Mouse (Mus musculus) liver, postnatal 0 days (tissue): Measurements from ENCODE around the gene Hist2h2ac. TPM values are rescaled to one million over a fixed set of nuclear protein-coding genes. Genes with fewer than 3 reads are reported as not detected.
"Not testable (repeated sequence)": the region's sequence is repeated elsewhere in the genome, so short reads cannot be mapped to it uniquely, and the experiment has no call there.

Source experiments
- ATAC-seq: fragments of 200-750 bp; cut with Nextera tagmentation; 2 replicates; pipeline ENCODE4 v1.8.0; 2017; ENCODE audit warnings: mild to moderate bottlenecking, moderate library complexity
- DNase-seq: peaks from one replicate; pipeline ENCODE4 v3.0.0-alpha.2; 2016
- H3K27ac ChIP-seq: fragments of 300-500 bp; sonication (generic); 2 replicates; pipeline ENCODE4 v1.5.1; 2014; ENCODE audit warnings: antibody characterized with exemption, moderate library complexity, mild to moderate bottlenecking, low read depth
- H3K27me3 ChIP-seq: fragments of 300-500 bp; sonication (generic); 2 replicates; pipeline ENCODE4 v1.6.1; 2014; ENCODE audit warnings: low read length, control low read depth, mixed read lengths; ENCODE audit not compliant: insufficient read depth
- H3K36me3 ChIP-seq: fragments of 300-500 bp; sonication (generic); replicated peaks from 2 replicates; pipeline ENCODE4 v1.6.1; 2014; ENCODE audit warnings: mild to moderate bottlenecking, control low read depth, low read length, moderate library complexity, mixed read lengths; ENCODE audit not compliant: insufficient read depth
- H3K4me1 ChIP-seq: fragments of 300-500 bp; sonication (generic); 2 replicates; pipeline ENCODE4 v1.6.1; 2014; ENCODE audit warnings: antibody characterized with exemption, mild to moderate bottlenecking, control low read depth; ENCODE audit not compliant: insufficient read depth
- H3K4me2 ChIP-seq: fragments of 300-500 bp; sonication (generic); 2 replicates; pipeline ENCODE4 v1.6.1; 2014; ENCODE audit warnings: low read depth, mild to moderate bottlenecking, low read length, moderate library complexity, mixed read lengths
- H3K4me3 ChIP-seq: fragments of 300-500 bp; sonication (generic); 2 replicates; pipeline ENCODE4 v1.5.1; 2014; ENCODE audit warnings: low read depth, low read length
- H3K9ac ChIP-seq: fragments of 300-500 bp; sonication (generic); replicated peaks from 2 replicates; pipeline ENCODE4 v1.6.1; 2014; ENCODE audit warnings: mild to moderate bottlenecking, moderate library complexity
- H3K9me3 ChIP-seq: fragments of 300-500 bp; sonication (generic); 2 replicates; pipeline ENCODE4 v1.6.1; 2016; ENCODE audit warnings: mild to moderate bottlenecking, control low read depth, low read length, mixed read lengths
- CTCF ChIP-seq: sonication (generic); IDR thresholded peaks from 2 replicates; pipeline ENCODE4 v1.5.1; 2016; ENCODE audit warnings: antibody characterized with exemption, low read depth
- EP300 ChIP-seq: IDR thresholded peaks from 2 replicates; pipeline ENCODE4 v1.6.1; 2016; ENCODE audit warnings: antibody characterized with exemption, low read depth, mild to moderate bottlenecking
- WGBS: fragments of 180-500 bp; shearing (Covaris S2); extraction: QIAGEN DNeasy Blood & Tissue Kit; methylation state at CpG from one replicate; pipeline ENCODE4 v1.1.7; 2014; ENCODE audit not compliant: insufficient replicate concordance; 5-methylcytosine and 5-hydroxymethylcytosine counted together
- microRNA-seq: library from miRNA; unstranded; fragments of <30 nt; microRNA quantifications from one replicate; pipeline ENCODE4, GENCODE M21; 2016
- polyA plus RNA-seq: library from polyadenylated mRNA; unstranded; fragments of >200 nt; fragmentation: Nextera tagmentation; extraction: Ambion mirVana; gene quantifications from 2 replicates; pipeline ENCODE4 v1.2.1, GENCODE M21; 2015

The Hist2h2ac gene
- polyA plus RNA-seq, 1 experiment from 2014 or later = 13.8 TPM

GRCm38 (mm10) chr3:96175251-96175650 lies 45.4 kb downstream of the Hist2h2ac start:
- peaks cover 42% of the 10 kb centered on the region for H3K36me3 ChIP-seq
- no peak for DNase-seq
- H3K4me2 ChIP-seq = no peak overlapping the region

GRCm38 (mm10) chr3:96174042-96174441 lies 46.6 kb downstream of the Hist2h2ac start:
- not testable (repeated sequence) for DNase-seq, H3K9ac ChIP-seq, H3K27ac ChIP-seq, H3K9me3 ChIP-seq, H3K27me3 ChIP-seq, H3K4me2 ChIP-seq, H3K4me3 ChIP-seq, ATAC-seq
- Histone ChIP-seq H3K36me3 (peaks cover 42% of the 10 kb centered on the region), H3K4me1 (peaks cover 27% of the 10 kb centered on the region)
- 85% methylated on average over 4 of the region's 4 CpGs for WGBS

More at GRCm38 (mm10) chr3:96175251-96175650, 45.4 kb downstream of the Hist2h2ac start:
- Histone ChIP-seq H3K27me3 (no peaks in the 10 kb centered on the region), H3K27ac (no peak overlapping the region), H3K9ac (no peak overlapping the region), H3K4me3 (no peak overlapping the region), H3K4me1 (peaks cover 26% of the 10 kb centered on the region), H3K9me3 (no peaks in the 10 kb centered on the region)
- no peak for TF ChIP-seq CTCF
- no peak for TF ChIP-seq EP300
- no peak for ATAC-seq
- 90% methylated on average over 6 of the region's 6 CpGs for WGBS

- peaks cover 27% of the 10 kb centered on the region for H3K4me1 ChIP-seq
- peak overlapping the region; percentile 84 for H3K4me2 ChIP-seq
- peak overlapping the region; percentile 84 for H3K4me3 ChIP-seq
- no peak for ATAC-seq
- H3K9me3 ChIP-seq = no peaks in the 10 kb centered on the region
- peaks cover 37% of the 10 kb centered on the region for H3K36me3 ChIP-seq
- no peak for DNase-seq
- peak overlapping the region; percentile 93; the same call in 1 of the 2 replicates for H3K27ac ChIP-seq
- no peaks in the 10 kb centered on the region for H3K27me3 ChIP-seq
- no peak for TF ChIP-seq EP300
- no peak for TF ChIP-seq CTCF
- 30% methylated on average over 7 of the region's 7 CpGs for WGBS
- H3K9ac ChIP-seq = peak overlapping the region; percentile 82
These were observed 47.5 kb downstream of the Hist2h2ac start for GRCm38 (mm10) chr3:96173185-96173584.

GRCm38 (mm10) chr3:96172197-96173178 lies 48.2 kb downstream of the Hist2h2ac start, which contains the start of gene Sf3b4:
Gene Sf3b4 (plus strand): TSS chr3:96172332.
- no peak for TF ChIP-seq CTCF
- peak; percentile 64; the same call in 1 of the 2 replicates for TF ChIP-seq EP300
- WGBS = under 1% methylated on average over 56 of the region's 58 CpGs
- peak within 1 kb of the TSS; percentile 84 for H3K4me2 ChIP-seq
- peaks cover 32% of the 10 kb centered on the region for H3K4me1 ChIP-seq
- peak; percentile 97 for DNase-seq
- H3K27me3 ChIP-seq = no peaks in the 10 kb centered on the region
- peak within 1 kb of the TSS; percentile 84 for H3K4me3 ChIP-seq
- H3K36me3 ChIP-seq = peaks cover 30% of the 10 kb centered on the region
- H3K27ac ChIP-seq = peak within 1 kb of the TSS; percentile 93
- peak; percentile 95 for ATAC-seq
- H3K9me3 ChIP-seq = no peaks in the 10 kb centered on the region
- peak within 1 kb of the TSS; percentile 82 for H3K9ac ChIP-seq

- H3K36me3 ChIP-seq = peaks cover 26% of the 10 kb centered on the region
- peak overlapping the region; percentile 84 for H3K4me2 ChIP-seq
- H3K9ac ChIP-seq = peak overlapping the region; percentile 82
- 16% methylated on average over 18 of the region's 18 CpGs for WGBS
- no peaks in the 10 kb centered on the region for H3K9me3 ChIP-seq
- peak overlapping the region; percentile 84 for H3K4me3 ChIP-seq
- H3K27ac ChIP-seq = peak overlapping the region; percentile 93
- H3K27me3 ChIP-seq = no peaks in the 10 kb centered on the region
- ATAC-seq (peak; percentile 20), DNase-seq (no peak)
- TF ChIP-seq CTCF (no peak), EP300 (no peak)
- peaks cover 32% of the 10 kb centered on the region for H3K4me1 ChIP-seq
These were observed 49.0 kb downstream of the Hist2h2ac start for GRCm38 (mm10) chr3:96171583-96172196.

GRCm38 (mm10) chr3:96170976-96171545 lies 49.6 kb downstream of the Hist2h2ac start:
- Histone ChIP-seq H3K27me3 (no peaks in the 10 kb centered on the region), H3K27ac (peak overlapping the region; percentile 93), H3K4me3 (peak overlapping the region; percentile 84), H3K9ac (peak overlapping the region; percentile 82), H3K4me1 (peaks cover 32% of the 10 kb centered on the region), H3K9me3 (no peaks in the 10 kb centered on the region), H3K4me2 (peak overlapping the region; percentile 84), H3K36me3 (peaks cover 22% of the 10 kb centered on the region)
- DNase-seq = no peak
- WGBS = 41% methylated on average over 10 of the region's 10 CpGs
- TF ChIP-seq EP300 = no peak
- TF ChIP-seq CTCF = no peak
- no peak for ATAC-seq

Small RNAs within 50 kb of the gene (microRNA-seq; reads per million reads assigned to microRNA genes)
- gene Gm44492 = not detected
- not detected for gene Gm47311
- gene Gm47313 = not detected

Other genes starting within 250 kb of the Hist2h2ac start
- 10.7 and 11.7 TPM in 2 replicates for gene Plekho1, start 224.9 kb downstream of the Hist2h2ac start, polyA plus RNA-seq
- 11.3 and 12.5 TPM in 2 replicates for gene Vps45, start 162.4 kb downstream of the Hist2h2ac start, polyA plus RNA-seq
- 7.4 and 7.9 TPM in 2 replicates for gene Otud7b, start 116.4 kb downstream of the Hist2h2ac start, polyA plus RNA-seq
- 2.7 and 3.0 TPM in 2 replicates for gene Mtmr11, start 58.9 kb downstream of the Hist2h2ac start, polyA plus RNA-seq
- 38.6 and 41.1 TPM in 2 replicates for gene Sf3b4, start 48.5 kb downstream of the Hist2h2ac start, polyA plus RNA-seq
- 0.08 and 0.09 TPM in 2 replicates for gene Sv2a, start 39.7 kb downstream of the Hist2h2ac start, polyA plus RNA-seq
- gene Bola1, start 1.2 kb downstream of the Hist2h2ac start, polyA plus RNA-seq = 49.2 and 49.3 TPM in 2 replicates
- 0.46 TPM in 1 of 2 replicates, not detected in the other for gene Hist2h2ab, start 1.0 kb downstream of the Hist2h2ac start, polyA plus RNA-seq
- gene Hist2h2be, start 239 bp upstream of the Hist2h2ac start, polyA plus RNA-seq = 4.1 and 4.9 TPM in 2 replicates
- gene Hist2h3c2, start 18.2 kb upstream of the Hist2h2ac start, polyA plus RNA-seq = 5.0 and 8.1 TPM in 2 replicates
- 224 and 229 TPM in 2 replicates for gene Hist2h2aa2, start 19.4 kb upstream of the Hist2h2ac start, polyA plus RNA-seq
- 107 and 123 TPM in 2 replicates for gene Hist2h2aa1, start 24.6 kb upstream of the Hist2h2ac start, polyA plus RNA-seq
- gene Hist2h3c1, start 25.8 kb upstream of the Hist2h2ac start, polyA plus RNA-seq = 0.78 and 1.5 TPM in 2 replicates
- 40.3 and 56.7 TPM in 2 replicates for gene Hist2h4, start 42.4 kb upstream of the Hist2h2ac start, polyA plus RNA-seq
- 56.1 and 84.5 TPM in 2 replicates for gene Hist2h3b, start 47.8 kb upstream of the Hist2h2ac start, polyA plus RNA-seq
- gene Hist2h2bb, start 48.9 kb upstream of the Hist2h2ac start, polyA plus RNA-seq = 9.4 and 11.0 TPM in 2 replicates
- 6.2 and 8.7 TPM in 2 replicates for gene Fcgr1, start 73.1 kb upstream of the Hist2h2ac start, polyA plus RNA-seq
- not detected in 2 replicates for gene BC107364, start 231.4 kb upstream of the Hist2h2ac start, polyA plus RNA-seq